Mouse (Mus musculus) MEL (cell line): Measurements from ENCODE around the gene Pde4b. TPM values are rescaled to one million over a fixed set of nuclear protein-coding genes. Genes with fewer than 3 reads are reported as not detected.

ENCODE experiments used
- DNase-seq: peaks from one replicate; pipeline ENCODE4 v3.0.0; 2011; ENCODE audit warnings: low read depth, low spot score
- H3K27ac ChIP-seq: 2 replicates; pipeline ENCODE4 v1.5.1; 2012; ENCODE audit warnings: low read depth, mild to moderate bottlenecking, control low read depth, low read length, moderate library complexity; ENCODE audit not compliant: control insufficient read depth
- H3K27me3 ChIP-seq, 2 experiments: fragments of 150-350 bp in 1 of 2; sonication (generic) in 1 of 2; 2 replicates each; pipeline ENCODE4 v1.6.1; 2012; ENCODE audit warnings: low read length in 2 of 2, mild to moderate bottlenecking in 2 of 2, improper control_type of control experiment in 1 of 2, moderate library complexity in 1 of 2; ENCODE audit not compliant: insufficient read depth in 2 of 2, control insufficient read depth in 1 of 2
- H3K36me3 ChIP-seq, 2 experiments: 2 replicates each; pipeline ENCODE4 v1.6.1; 2012 to 2014; ENCODE audit warnings: low read length in 2 of 2, improper control_type of control experiment in 1 of 2, inconsistent platforms in 1 of 2, mild to moderate bottlenecking in 1 of 2; ENCODE audit not compliant: insufficient read depth in 2 of 2, control insufficient read depth in 1 of 2
- H3K4me1 ChIP-seq, 2 experiments: fragments of 150-350 bp in 1 of 2; sonication (generic) in 1 of 2; 2 replicates each; pipeline ENCODE4 v1.6.1; 2012; ENCODE audit warnings: low read length in 2 of 2, improper control_type of control experiment in 1 of 2, mild to moderate bottlenecking in 1 of 2; ENCODE audit not compliant: insufficient read depth in 2 of 2, control insufficient read depth in 1 of 2
- H3K4me3 ChIP-seq, 2 experiments: fragments of 150-350 bp in 1 of 2; sonication (generic) in 1 of 2; 2 replicates each; pipeline ENCODE4 v1.5.1; 2012; ENCODE audit warnings: low read depth in 2 of 2, low read length in 2 of 2, mild to moderate bottlenecking in 2 of 2, moderate library complexity in 2 of 2, control low read depth in 1 of 2, improper control_type of control experiment in 1 of 2; ENCODE audit not compliant: control insufficient read depth in 1 of 2, insufficient read depth in 1 of 2
- H3K79me2 ChIP-seq: 2 replicates; pipeline ENCODE4 v1.6.1; 2012; ENCODE audit warnings: mild to moderate bottlenecking, low read length, moderate library complexity; ENCODE audit not compliant: control insufficient read depth, poor library complexity, insufficient read depth
- H3K9ac ChIP-seq: 2 replicates; pipeline ENCODE4 v1.6.1; 2012; ENCODE audit warnings: low read depth, mild to moderate bottlenecking, control low read depth, low read length, moderate library complexity; ENCODE audit not compliant: control insufficient read depth, poor library complexity, severe bottlenecking
- H3K9me3 ChIP-seq: fragments of 150-350 bp; sonication (generic); replicated peaks from 2 replicates; pipeline ENCODE4 v1.6.1; 2012; ENCODE audit warnings: mild to moderate bottlenecking, low read length, improper control_type of control experiment, moderate library complexity; ENCODE audit not compliant: insufficient read depth
- BHLHE40 ChIP-seq: IDR thresholded peaks from 2 replicates; pipeline ENCODE4 v1.6.1; 2012; ENCODE audit warnings: low read depth, mild to moderate bottlenecking, inconsistent platforms, low read length, improper control_type of control experiment, borderline replicate concordance
- CHD1 ChIP-seq: IDR thresholded peaks from 2 replicates; pipeline ENCODE4 v1.6.1; 2012; ENCODE audit warnings: low read depth, mild to moderate bottlenecking, inconsistent platforms, low read length, improper control_type of control experiment
- CHD2 ChIP-seq: IDR thresholded peaks from 2 replicates; pipeline ENCODE4 v1.6.1; 2011; ENCODE audit warnings: low read length, improper control_type of control experiment
- CTCF ChIP-seq, 3 experiments: IDR thresholded peaks in 2 of 3; conservative IDR thresholded peaks in 1 of 3; 2 replicates each; pipeline ENCODE4 v1.5.1; 2011 to 2012; ENCODE audit warnings: low read length in 3 of 3, low read depth in 2 of 3, mild to moderate bottlenecking in 2 of 3, improper control_type of control experiment in 1 of 3, inconsistent platforms in 1 of 3, mixed read lengths in 1 of 3, moderate library complexity in 1 of 3; ENCODE audit not compliant: control insufficient read depth in 1 of 3, insufficient read depth in 1 of 3, poor library complexity in 1 of 3, severe bottlenecking in 1 of 3
- ETS1 ChIP-seq: IDR thresholded peaks from 2 replicates; pipeline ENCODE4 v1.6.1; 2012; ENCODE audit warnings: low read depth, mild to moderate bottlenecking, inconsistent platforms, low read length, improper control_type of control experiment, moderate library complexity
- GABPA ChIP-seq: IDR thresholded peaks from 2 replicates; pipeline ENCODE4 v1.6.1; 2012; ENCODE audit warnings: low read depth, mild to moderate bottlenecking, inconsistent platforms, low read length, improper control_type of control experiment, moderate library complexity
- GATA1 ChIP-seq: IDR thresholded peaks from 2 replicates; pipeline ENCODE4 v1.6.1; 2011; ENCODE audit warnings: low read depth, low read length, improper control_type of control experiment
- HCFC1 ChIP-seq: IDR thresholded peaks from 2 replicates; pipeline ENCODE4 v1.6.1; 2012; ENCODE audit warnings: low read depth, mild to moderate bottlenecking, inconsistent platforms, low read length, improper control_type of control experiment, moderate library complexity
- JUND ChIP-seq: IDR thresholded peaks from 2 replicates; pipeline ENCODE4 v1.6.1; 2011; ENCODE audit warnings: low read depth, mild to moderate bottlenecking, improper control_type of control experiment, low read length
- KAT2A ChIP-seq: conservative IDR thresholded peaks from 2 replicates; pipeline ENCODE4 v1.6.1; 2012; ENCODE audit warnings: low read depth, low read length, improper control_type of control experiment, inconsistent platforms
- MAFK ChIP-seq: IDR thresholded peaks from 2 replicates; pipeline ENCODE4 v1.6.1; 2011; ENCODE audit warnings: low read depth, mild to moderate bottlenecking, low read length, improper control_type of control experiment, borderline replicate concordance
- MAX ChIP-seq: IDR thresholded peaks from 2 replicates; pipeline ENCODE4 v1.6.1; 2011; ENCODE audit warnings: low read length, improper control_type of control experiment
- MAZ ChIP-seq: IDR thresholded peaks from 2 replicates; pipeline ENCODE4 v1.6.1; 2012; ENCODE audit warnings: low read depth, mild to moderate bottlenecking, inconsistent platforms, low read length, improper control_type of control experiment
- MXI1 ChIP-seq: IDR thresholded peaks from 2 replicates; pipeline ENCODE4 v1.6.1; 2011; ENCODE audit warnings: mild to moderate bottlenecking, low read depth, low read length, improper control_type of control experiment
- MYB ChIP-seq: IDR thresholded peaks from 2 replicates; pipeline ENCODE4 v1.6.1; 2011; ENCODE audit warnings: mild to moderate bottlenecking, low read depth, low read length, improper control_type of control experiment
- NELFE ChIP-seq: IDR thresholded peaks from 2 replicates; pipeline ENCODE4 v1.6.1; 2011; ENCODE audit warnings: low read depth, low read length, improper control_type of control experiment
- NRF1 ChIP-seq: IDR thresholded peaks from 2 replicates; pipeline ENCODE4 v1.6.1; 2014; ENCODE audit warnings: low read depth, mild to moderate bottlenecking, inconsistent platforms, low read length, improper control_type of control experiment, moderate library complexity; ENCODE audit not compliant: poor library complexity, insufficient read depth, severe bottlenecking
- POLR2A ChIP-seq, 2 experiments: IDR thresholded peaks; 2 replicates each; pipeline ENCODE4 v1.6.1; 2011 to 2012; ENCODE audit warnings: low read length in 2 of 2, mild to moderate bottlenecking in 2 of 2, control low read depth in 1 of 2, improper control_type of control experiment in 1 of 2, low read depth in 1 of 2, moderate library complexity in 1 of 2; ENCODE audit not compliant: control insufficient read depth in 1 of 2, insufficient read depth in 1 of 2, poor library complexity in 1 of 2
- POLR2AphosphoS2 ChIP-seq: IDR thresholded peaks from 2 replicates; pipeline ENCODE4 v1.6.1; 2011; ENCODE audit warnings: low read length, improper control_type of control experiment
- POLR2AphosphoS5 ChIP-seq: IDR thresholded peaks from 2 replicates; pipeline ENCODE4 v1.6.1; 2012; ENCODE audit warnings: low read depth, borderline replicate concordance, mild to moderate bottlenecking, inconsistent platforms, low read length, moderate library complexity, mixed read lengths
- RAD21 ChIP-seq: IDR thresholded peaks from 2 replicates; pipeline ENCODE4 v1.6.1; 2011; ENCODE audit warnings: mild to moderate bottlenecking, low read depth, low read length, improper control_type of control experiment
- RCOR1 ChIP-seq: IDR thresholded peaks from 2 replicates; pipeline ENCODE4 v1.6.1; 2012; ENCODE audit warnings: low read depth, mild to moderate bottlenecking, inconsistent platforms, low read length, improper control_type of control experiment
- SIN3A ChIP-seq: IDR thresholded peaks from 2 replicates; pipeline ENCODE4 v1.6.1; 2012; ENCODE audit warnings: low read length, improper control_type of control experiment, inconsistent platforms
- SMC3 ChIP-seq: IDR thresholded peaks from 2 replicates; pipeline ENCODE4 v1.6.1; 2011; ENCODE audit warnings: low read depth, low read length, improper control_type of control experiment
- TBP ChIP-seq: IDR thresholded peaks from 2 replicates; pipeline ENCODE4 v1.8.0; 2011; ENCODE audit warnings: low read depth, low read length, improper control_type of control experiment
- TCF12 ChIP-seq: IDR thresholded peaks from 2 replicates; pipeline ENCODE4 v1.6.1; 2014; ENCODE audit warnings: low read depth, mild to moderate bottlenecking, inconsistent platforms, low read length, improper control_type of control experiment, moderate library complexity
- UBTF ChIP-seq: IDR thresholded peaks from 2 replicates; pipeline ENCODE4 v1.6.1; 2012; ENCODE audit warnings: low read depth, mild to moderate bottlenecking, inconsistent platforms, low read length, improper control_type of control experiment, moderate library complexity, borderline replicate concordance; ENCODE audit not compliant: insufficient read depth
- USF1 ChIP-seq: IDR thresholded peaks from 2 replicates; pipeline ENCODE4 v1.6.1; 2014; ENCODE audit warnings: low read depth, mild to moderate bottlenecking, inconsistent platforms, low read length, improper control_type of control experiment, moderate library complexity
- USF2 ChIP-seq, 2 experiments: IDR thresholded peaks; 2 replicates each; pipeline ENCODE4 v1.6.1; 2011 to 2012; ENCODE audit warnings: improper control_type of control experiment in 2 of 2, low read length in 2 of 2, borderline replicate concordance in 1 of 2, inconsistent platforms in 1 of 2, low read depth in 1 of 2, mild to moderate bottlenecking in 1 of 2; ENCODE audit not compliant: insufficient read depth in 1 of 2
- ZC3H11A ChIP-seq: IDR thresholded peaks from 2 replicates; pipeline ENCODE4 v1.6.1; 2012; ENCODE audit warnings: low read depth, mild to moderate bottlenecking, inconsistent platforms, low read length, improper control_type of control experiment
- ZMIZ1 ChIP-seq: IDR thresholded peaks from 2 replicates; pipeline ENCODE4 v1.6.1; 2012; ENCODE audit warnings: low read depth, mild to moderate bottlenecking, inconsistent platforms, low read length, improper control_type of control experiment, moderate library complexity
- ZNF384 ChIP-seq: IDR thresholded peaks from 2 replicates; pipeline ENCODE4 v1.6.1; 2012; ENCODE audit warnings: low read depth, mild to moderate bottlenecking, inconsistent platforms, low read length, improper control_type of control experiment
- polyA plus RNA-seq, 2 experiments: library from polyadenylated mRNA; stranded (reverse) in 1 of 2; unstranded in 1 of 2; fragments of >175 nt in 1 of 2; fragments of >200 nt in 1 of 2; gene quantifications; 2 replicates each; pipeline versions ENCODE4 v1.2.1 to v1.2.4; 2012; ENCODE audit warnings: low replicate concordance in 2 of 2, low read depth in 1 of 2; ENCODE audit not compliant: insufficient read length in 2 of 2, insufficient read depth in 1 of 2, missing spikeins in 1 of 2
- total RNA-seq: library from RNA; depleted of rRNA; stranded (reverse); fragments of 300-350 nt; gene quantifications from 2 replicates; pipeline ENCODE4 v1.2.3, GENCODE M21; 2012

The Pde4b gene
- total and polyA plus RNA-seq, 3 experiments = 2.7 to 6.0 TPM; not detected in 1

DNA sequence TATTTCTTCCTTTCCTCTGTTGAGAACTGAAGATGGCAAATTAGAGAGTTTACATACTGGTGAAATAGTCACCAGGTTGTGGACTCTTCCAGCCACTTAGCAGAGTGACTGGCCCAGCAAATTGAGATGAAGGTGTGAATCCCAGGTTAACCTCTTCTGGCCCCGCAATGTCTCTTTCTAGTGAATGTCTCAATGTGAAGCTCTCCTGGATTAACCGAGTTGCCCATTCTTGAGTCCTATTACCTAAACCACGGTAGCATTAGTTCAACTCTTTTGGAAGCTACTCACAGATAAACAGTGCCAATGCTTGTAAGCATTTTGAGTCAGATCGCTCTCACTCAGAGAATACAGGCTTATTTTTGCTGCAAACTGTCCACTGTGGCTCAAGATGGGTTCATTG is 491.7 kb downstream of the Pde4b start:
- TF ChIP-seq ETS1 = no peak
- TF ChIP-seq NELFE = no peak
- 0 out of 4 replicates have a peak, but pooled peaks of 1 of the 2 experiments have one; percentile 8 for TF ChIP-seq USF2 (IDR thresholded peaks at IDR 0.05; ENCODE audit: borderline replicate concordance in 1 of 2, insufficient read depth in 1 of 2, low read depth in 1 of 2, low read length in 2 of 2)
- H3K9me3 ChIP-seq = no peaks in the 10 kb centered on the region
- H3K36me3 ChIP-seq = peaks cover 0 to 40% of the 10 kb centered on the region in 2 experiments; a peak in 2 of 4 replicates
- peaks cover 14 to 32% of the 10 kb centered on the region in 2 experiments for H3K4me1 ChIP-seq
- H3K27ac ChIP-seq = peak overlapping the region; percentile 53; the same call in 1 of the 2 replicates
- no peaks in the 10 kb centered on the region for H3K79me2 ChIP-seq
- H3K9ac ChIP-seq = no peak overlapping the region
- peak; percentile 32 for DNase-seq
- H3K27me3 ChIP-seq = no peaks in the 10 kb centered on the region
- H3K4me3 ChIP-seq = peak overlapping the region in 1 of 2 experiments; percentile 14; a peak in 1 of 4 replicates

DNA sequence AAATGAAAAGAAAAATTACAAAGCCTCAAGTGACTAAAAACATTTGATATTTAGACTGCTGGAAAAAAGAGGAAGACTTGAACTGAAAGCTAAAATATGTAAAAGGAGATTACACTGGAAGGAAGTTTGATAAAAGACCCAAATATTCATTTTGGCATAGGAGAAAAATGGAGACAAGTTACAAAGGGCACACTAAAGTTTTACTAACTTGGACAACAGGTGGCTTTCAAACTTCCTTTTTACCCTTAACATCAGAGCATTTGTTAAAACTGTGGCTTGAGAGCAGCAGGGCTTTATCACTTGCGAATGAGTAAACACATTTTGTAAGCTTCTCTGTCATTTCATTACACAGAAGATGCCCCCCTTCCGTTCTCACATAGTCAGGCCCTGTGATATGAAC is 492.4 kb downstream of the Pde4b start:
- H3K27me3 ChIP-seq = no peaks in the 10 kb centered on the region
- H3K36me3 ChIP-seq = peaks cover 0 to 40% of the 10 kb centered on the region in 2 experiments; a peak in 2 of 4 replicates
- H3K9me3 ChIP-seq = no peaks in the 10 kb centered on the region
- peaks cover 14 to 32% of the 10 kb centered on the region in 2 experiments for H3K4me1 ChIP-seq
- H3K4me3 ChIP-seq = peak overlapping the region; percentile 25 to 37
- H3K9ac ChIP-seq = peak overlapping the region; percentile 55
- H3K27ac ChIP-seq = peak overlapping the region; percentile 96
- H3K79me2 ChIP-seq = no peaks in the 10 kb centered on the region
- DNase-seq = peak; percentile 84
- no peak for TF ChIP-seq ZMIZ1
- no peak for TF ChIP-seq POLR2AphosphoS2
- TF ChIP-seq TCF12 = peak; percentile 80
- TF ChIP-seq CHD2 = no peak
- peak; percentile 71 for TF ChIP-seq SIN3A
- no peak for TF ChIP-seq USF1
- TF ChIP-seq MAX = no peak
- TF ChIP-seq RCOR1 = peak; percentile 69
- TF ChIP-seq MAZ = no peak
- no peak for TF ChIP-seq CHD1
- no peak for TF ChIP-seq UBTF
- TF ChIP-seq CTCF (IDR thresholded peaks at IDR 0.05 in 2 of 3, conservative IDR thresholded peaks at IDR 0.05 in 1 of 3; ENCODE audit: control insufficient read depth in 1 of 3, insufficient read depth in 1 of 3, low read depth in 2 of 3, low read length in 3 of 3, poor library complexity in 1 of 3, severe bottlenecking in 1 of 3) = no peak
- peak; percentile 87 for TF ChIP-seq GATA1
- no peak for TF ChIP-seq GABPA
- TF ChIP-seq TBP = no peak
- TF ChIP-seq SMC3 = no peak
- no peak for TF ChIP-seq POLR2A (IDR thresholded peaks at IDR 0.05; ENCODE audit: control insufficient read depth in 1 of 2, insufficient read depth in 1 of 2, low read depth in 1 of 2, low read length in 2 of 2, poor library complexity in 1 of 2)
- no peak for TF ChIP-seq JUND
- no peak for TF ChIP-seq BHLHE40
- peak; percentile 90 for TF ChIP-seq ETS1
- no peak for TF ChIP-seq KAT2A
- no peak for TF ChIP-seq MXI1
- TF ChIP-seq NRF1 = no peak
- peak; percentile 43; the same call in 1 of the 2 replicates for TF ChIP-seq HCFC1
- no peak for TF ChIP-seq ZNF384
- TF ChIP-seq MYB = no peak
- TF ChIP-seq RAD21 = no peak
- no peak for TF ChIP-seq ZC3H11A
- no peak for TF ChIP-seq MAFK
- no peak for TF ChIP-seq POLR2AphosphoS5
